Mouse (Mus musculus) liver, adult 2 months (tissue): ENCODE data around the gene Traf5. TPM values are rescaled to one million over a fixed set of nuclear protein-coding genes. Genes with fewer than 3 reads are reported as not detected.

ENCODE experiments used
- DNase-seq: peaks from one replicate; pipeline ENCODE4 v3.0.0-alpha.2; 2011; ENCODE audit warnings: low read depth, low spot score; ENCODE audit errors: extremely low read depth
- H3K27ac ChIP-seq: fragments of 200-500 bp; replicated peaks from 2 replicates; pipeline ENCODE4 v1.5.1; 2012; ENCODE audit warnings: low read depth, mild to moderate bottlenecking, control low read depth, inconsistent platforms, low read length; ENCODE audit not compliant: insufficient read depth
- H3K27me3 ChIP-seq: fragments of 200-500 bp; 2 replicates; pipeline ENCODE4 v1.6.1; 2012; ENCODE audit warnings: mild to moderate bottlenecking, moderate library complexity, low read length, inconsistent platforms; ENCODE audit not compliant: control insufficient read depth, insufficient read depth
- H3K36me3 ChIP-seq: fragments of 200-500 bp; 2 replicates; pipeline ENCODE4 v1.6.1; 2012; ENCODE audit warnings: low read length, inconsistent platforms; ENCODE audit not compliant: control insufficient read depth, insufficient read depth
- H3K4me1 ChIP-seq: fragments of 200-500 bp; 2 replicates; pipeline ENCODE4 v1.6.1; 2011; ENCODE audit warnings: low read length; ENCODE audit not compliant: control insufficient read depth, insufficient read depth
- H3K4me3 ChIP-seq: fragments of 200-500 bp; 2 replicates; pipeline ENCODE4 v1.5.1; 2011; ENCODE audit warnings: low read depth, mild to moderate bottlenecking, control low read depth, low read length, moderate library complexity; ENCODE audit not compliant: insufficient read depth
- H3K79me2 ChIP-seq: fragments of 200-500 bp; 2 replicates; pipeline ENCODE4 v1.6.1; 2012; ENCODE audit warnings: inconsistent platforms, mild to moderate bottlenecking, low read length, moderate library complexity; ENCODE audit not compliant: control insufficient read depth, insufficient read depth
- H3K9ac ChIP-seq: fragments of 200-500 bp; 2 replicates; pipeline ENCODE4 v1.6.1; 2012; ENCODE audit warnings: low read depth, mild to moderate bottlenecking, control low read depth, inconsistent platforms, low read length
- CTCF ChIP-seq: fragments of 200-500 bp; IDR thresholded peaks from 2 replicates; pipeline ENCODE4 v1.5.1; 2011; ENCODE audit warnings: low read depth, low read length, control low read depth
- POLR2A ChIP-seq: fragments of 200-500 bp; IDR thresholded peaks from 2 replicates; pipeline ENCODE4 v1.6.1; 2011; ENCODE audit warnings: low read length, control low read depth; ENCODE audit not compliant: insufficient read depth; ENCODE audit errors: extremely low read depth
- WGBS: fragments of 180-500 bp; shearing (Covaris S2); methylation state at CpG from one replicate; pipeline ENCODE4 v1.1.7; 2018; 5-methylcytosine and 5-hydroxymethylcytosine counted together
- polyA plus RNA-seq: library from polyadenylated mRNA; depleted of rRNA; stranded (reverse); fragments of >200 nt; gene quantifications from 2 replicates; pipeline ENCODE4 v1.2.3, GENCODE M21; 2012
- total RNA-seq: library from RNA; depleted of rRNA; stranded (reverse); fragments of >200 nt; gene quantifications from 2 replicates; pipeline ENCODE4 v1.2.3, GENCODE M21; 2014

Traf5 gene
- total and polyA plus RNA-seq, 2 experiments = 3.3 to 7.3 TPM

DNA sequence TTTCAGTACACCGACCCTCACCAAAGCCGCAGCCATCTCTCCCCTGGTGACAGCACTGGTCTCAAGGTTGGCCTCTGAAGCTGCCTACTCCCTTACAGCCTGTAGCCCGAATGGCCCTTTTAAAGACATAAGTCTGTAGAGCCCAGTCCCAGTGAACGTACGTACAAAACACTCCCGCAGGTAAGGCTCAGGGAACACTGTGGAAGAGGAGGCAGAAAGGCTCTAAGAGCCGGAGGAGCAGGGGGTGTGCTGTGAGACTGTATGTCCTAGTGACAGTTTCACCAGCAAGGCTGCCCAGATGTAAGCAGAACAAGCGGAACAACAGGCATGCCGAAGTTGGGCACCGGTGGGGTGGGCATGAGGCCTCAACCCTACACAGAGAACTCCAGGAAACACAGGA, 7.1 kb downstream of the Traf5 start:
- no peaks in the 10 kb centered on the region for H3K36me3 ChIP-seq
- WGBS = 94% methylated on average over 10 of the region's 10 CpGs
- no peak overlapping the region for H3K9ac ChIP-seq
- H3K27me3 ChIP-seq = no peaks in the 10 kb centered on the region
- H3K4me3 ChIP-seq = no peak overlapping the region
- no peak overlapping the region for H3K27ac ChIP-seq
- TF ChIP-seq CTCF (no peak), POLR2A (no peak)
- peaks cover 22% of the 10 kb centered on the region; the same call in 1 of the 2 replicates for H3K79me2 ChIP-seq
- H3K4me1 ChIP-seq = peaks cover 16% of the 10 kb centered on the region
- DNase-seq = no peak

DNA sequence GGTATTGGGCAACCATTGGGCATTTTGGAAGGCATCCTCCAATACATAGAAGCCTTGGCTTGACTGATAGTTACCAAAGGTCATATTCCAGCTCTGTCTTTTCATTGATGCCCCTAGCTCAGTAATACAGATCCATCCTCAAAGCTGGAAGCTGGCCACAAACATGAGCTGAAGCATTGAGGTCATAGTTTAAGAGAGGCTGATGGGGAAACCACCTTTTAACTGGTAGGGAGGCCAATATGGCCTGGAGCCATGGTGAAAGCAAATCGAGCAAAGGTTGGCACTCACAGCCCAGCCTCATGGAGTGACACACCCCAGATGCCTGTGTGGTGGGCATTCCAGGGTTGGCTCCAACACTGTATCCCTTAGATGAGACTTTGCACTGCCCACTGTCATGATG, 9.7 kb downstream of the Traf5 start:
- Histone ChIP-seq H3K36me3 (no peaks in the 10 kb centered on the region), H3K4me1 (peaks cover 28% of the 10 kb centered on the region), H3K27ac (0 out of 2 replicates have a peak overlapping the region, but pooled peaks have one; percentile 15), H3K4me3 (no peak overlapping the region), H3K79me2 (peaks cover 21% of the 10 kb centered on the region), H3K9ac (no peak overlapping the region), H3K27me3 (no peaks in the 10 kb centered on the region)
- WGBS = 31% methylated on average over 1 of the region's 1 CpGs
- peak; percentile 98 for DNase-seq
- no peak for TF ChIP-seq CTCF
- TF ChIP-seq POLR2A = no peak

DNA sequence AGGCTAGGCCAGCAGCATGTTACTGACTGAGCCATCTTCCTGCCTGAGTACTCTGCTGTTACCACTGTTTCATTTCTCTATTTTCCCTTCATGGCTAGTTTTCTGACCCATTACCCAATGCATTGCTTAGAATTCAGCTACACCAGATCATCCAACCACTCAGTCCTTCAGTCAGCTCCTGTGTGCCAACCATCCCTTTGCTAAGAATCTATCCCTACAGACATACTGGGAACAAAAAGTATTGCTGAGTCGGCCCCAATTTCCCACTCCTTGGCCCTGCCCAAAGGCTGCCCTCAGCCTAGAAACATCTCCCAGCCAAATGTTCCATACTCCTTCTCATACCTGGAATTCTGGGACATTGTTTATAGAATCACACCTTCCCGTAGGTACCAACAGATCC, 11.2 kb downstream of the Traf5 start:
- H3K4me3 ChIP-seq = no peak overlapping the region
- H3K27ac ChIP-seq = no peak overlapping the region
- DNase-seq = no peak
- no peaks in the 10 kb centered on the region for H3K27me3 ChIP-seq
- H3K79me2 ChIP-seq = peaks cover 18% of the 10 kb centered on the region
- H3K9ac ChIP-seq = no peak overlapping the region
- TF ChIP-seq POLR2A (no peak), CTCF (no peak)
- H3K36me3 ChIP-seq = no peaks in the 10 kb centered on the region
- peaks cover 35% of the 10 kb centered on the region for H3K4me1 ChIP-seq
- WGBS = 97% methylated on average over 2 of the region's 2 CpGs

DNA sequence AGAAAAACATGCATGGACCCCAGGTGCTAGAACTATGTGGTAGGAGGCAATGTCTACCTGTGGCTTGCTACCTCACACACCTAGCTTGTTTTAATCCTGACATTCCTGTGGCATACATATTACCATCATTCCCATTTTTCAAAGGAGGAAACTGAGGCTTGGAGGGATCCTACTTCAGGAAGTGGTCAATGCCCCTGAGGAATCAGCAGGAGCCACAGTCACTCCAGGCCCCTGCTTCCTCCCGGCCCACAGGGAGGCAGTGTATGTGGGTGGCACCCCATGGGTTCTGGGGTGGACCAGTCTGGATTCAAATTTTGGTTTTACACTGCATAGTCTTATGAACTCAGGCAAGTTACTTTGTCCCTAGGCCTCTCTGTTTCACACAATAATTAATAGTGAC, 13.2 kb downstream of the Traf5 start:
- TF ChIP-seq CTCF (no peak), POLR2A (no peak)
- peak overlapping the region; percentile 43 for H3K27ac ChIP-seq
- 67% methylated on average over 1 of the region's 1 CpGs for WGBS

DNA sequence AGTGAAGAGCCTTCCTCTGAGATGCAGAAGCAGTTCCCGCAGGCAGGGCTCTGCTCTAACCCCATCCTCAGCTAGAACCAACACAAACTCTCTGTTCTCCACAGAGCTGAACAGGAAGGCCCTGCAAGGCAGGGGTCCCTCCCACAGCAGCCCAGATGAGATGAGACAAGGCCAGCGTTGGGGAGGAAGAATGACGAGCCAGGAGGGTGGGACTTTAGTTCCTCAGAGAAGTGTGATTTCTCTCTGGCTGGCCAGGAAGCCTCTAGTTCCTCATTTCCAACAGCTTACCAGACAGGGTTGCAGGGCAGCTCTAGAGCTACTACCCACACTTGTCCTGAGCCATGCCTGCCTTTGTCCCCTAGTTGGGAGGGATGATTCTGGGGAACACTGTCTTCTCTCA, 14.0 kb downstream of the Traf5 start:
- H3K79me2 ChIP-seq = peaks cover 20% of the 10 kb centered on the region
- peak; percentile 33 for DNase-seq
- H3K9ac ChIP-seq = no peak overlapping the region
- no peak for TF ChIP-seq POLR2A
- no peak for TF ChIP-seq CTCF
- 54% methylated on average over 3 of the region's 3 CpGs for WGBS
- peaks cover 42% of the 10 kb centered on the region for H3K4me1 ChIP-seq
- H3K27ac ChIP-seq = peak overlapping the region; percentile 43
- no peaks in the 10 kb centered on the region for H3K36me3 ChIP-seq
- no peaks in the 10 kb centered on the region for H3K27me3 ChIP-seq
- no peak overlapping the region for H3K4me3 ChIP-seq

More for the DNA sequence above, 13.2 kb downstream of the Traf5 start:
- Histone ChIP-seq H3K4me3 (no peak overlapping the region), H3K27me3 (no peaks in the 10 kb centered on the region), H3K79me2 (peaks cover 19% of the 10 kb centered on the region), H3K9ac (no peak overlapping the region), H3K36me3 (no peaks in the 10 kb centered on the region), H3K4me1 (peaks cover 42% of the 10 kb centered on the region)
- DNase-seq = no peak

DNA sequence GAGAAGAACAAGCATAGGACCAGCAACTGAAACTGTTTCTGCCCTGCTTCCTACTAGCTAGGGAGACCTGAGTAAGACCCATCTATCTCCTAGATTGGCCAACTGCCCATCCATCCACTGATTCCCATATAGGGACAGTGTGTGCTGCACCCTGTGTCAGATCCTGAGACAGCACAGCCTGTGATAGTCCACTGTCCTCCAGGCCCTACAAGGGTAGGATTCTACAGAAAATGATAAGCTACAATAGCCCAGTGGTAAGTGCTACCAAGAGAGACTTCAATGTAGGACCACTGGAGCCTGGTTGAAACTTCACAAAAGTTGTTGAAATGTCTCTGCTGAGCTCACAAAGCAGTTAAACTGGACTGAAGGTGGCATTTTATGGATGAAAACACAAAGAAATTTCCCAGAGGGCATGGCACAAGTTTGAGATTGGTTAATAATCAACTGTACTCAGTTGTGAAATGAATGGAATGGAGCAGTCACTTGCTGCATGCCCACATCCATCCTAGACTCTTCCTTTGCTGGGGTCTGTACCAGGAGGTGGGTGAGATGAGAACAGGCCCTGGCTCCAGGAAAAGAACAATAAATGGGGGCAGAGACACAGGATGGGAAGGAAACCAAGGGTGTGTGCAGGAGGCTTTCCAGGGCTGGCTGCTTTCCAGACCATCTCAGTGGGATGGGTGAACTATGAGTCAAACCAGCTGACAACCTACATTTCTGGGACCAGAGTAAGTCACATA, 15.4 kb downstream of the Traf5 start:
- Histone ChIP-seq H3K36me3 (no peaks in the 10 kb centered on the region), H3K9ac (peak overlapping the region; percentile 12; the same call in 1 of the 2 replicates), H3K79me2 (peaks cover 20% of the 10 kb centered on the region), H3K4me3 (no peak overlapping the region), H3K27ac (peak overlapping the region; percentile 82), H3K4me1 (peaks cover 39% of the 10 kb centered on the region), H3K27me3 (no peaks in the 10 kb centered on the region)
- DNase-seq = peak; percentile 89
- no peak for TF ChIP-seq CTCF
